Mouse (Mus musculus): ENCODE measurements around the gene Olfr1360. TPM values are rescaled to one million over a fixed set of nuclear protein-coding genes. Genes with fewer than 3 reads are reported as not detected.

Gene Olfr1360
- total RNA-seq, 2 experiments from 2014 or later, result not detected

- DNase-seq (ENCODE audit: low spot score in 2 of 2), result no peak
These were observed 13.9 kb downstream of the Olfr1360 start, which contains the start of gene Olfr1361 for GRCm38 (mm10) chr13:21663286-21663685. Gene Olfr1361 (minus strand): TSS chr13:21663386.

- no peak for DNase-seq (ENCODE audit: low spot score in 2 of 2)
These were observed 34.8 kb downstream of the Olfr1360 start, which contains the start of gene Olfr11 for GRCm38 (mm10) chr13:21642418-21642817. Gene Olfr11 (minus strand): TSS chr13:21642518.

Small RNA genes within 50 kb of the gene (microRNA-seq; reads per million reads assigned to microRNA genes)
- 0 reads per million in 2 experiments for gene Gm44357
- 0 reads per million in 2 experiments for gene Gm44367

Other genes with a start within 250 kb of the Olfr1360 start
- gene Pgbd1, start 236.3 kb downstream of the Olfr1360 start, total RNA-seq (2021), result 1 to 10 TPM in 1 of 2 experiments, under 1 TPM in 1; 0.98 to 1.5 TPM
- gene Zscan26, start 223.7 kb downstream of the Olfr1360 start, total RNA-seq (2021), result 10 to 100 TPM; 58.1 to 60.4 TPM
- under 1 TPM; 0.58 to 0.84 TPM for gene Nkapl, start 208.9 kb downstream of the Olfr1360 start, total RNA-seq (2021)
- gene Zkscan4, start 198.5 kb downstream of the Olfr1360 start, total RNA-seq (2021), result 1 to 10 TPM; 5.7 to 6.4 TPM
- not detected for gene Gm10065, start 198.0 kb downstream of the Olfr1360 start, total RNA-seq (2021)
- gene AK157302, start 182.2 kb downstream of the Olfr1360 start, total RNA-seq (2021), result 10 to 100 TPM; 21.6 to 25.9 TPM
- gene Gm11273, start 176.0 kb downstream of the Olfr1360 start, total RNA-seq (2021), result 10 to 100 TPM; 60.5 to 66.3 TPM
- gene Zkscan8, start 146.3 kb downstream of the Olfr1360 start, total RNA-seq (2021), result 10 to 100 TPM; 13.1 to 18.5 TPM
- not detected for gene Olfr1366, start 134.6 kb downstream of the Olfr1360 start, total RNA-seq (2021)
- gene Olfr1535, start 117.5 kb downstream of the Olfr1360 start, total RNA-seq (2021), result not detected
- gene Olfr1364, start 95.6 kb downstream of the Olfr1360 start, total RNA-seq (2021), result not detected
- not detected for gene Olfr1362, start 63.4 kb downstream of the Olfr1360 start, total RNA-seq (2021)
- gene Olfr11, start 34.9 kb downstream of the Olfr1360 start, total RNA-seq (2021), result not detected
- gene Olfr1361, start 14.0 kb downstream of the Olfr1360 start, total RNA-seq (2021), result not detected
- not detected for gene Olfr1359, start 20.7 kb upstream of the Olfr1360 start, total RNA-seq (2021)
- gene Hist1h2bl, start 38.7 kb upstream of the Olfr1360 start, total RNA-seq (2021), result 10 to 100 TPM; 20.0 to 20.4 TPM
- gene Hist1h2ai, start 39.0 kb upstream of the Olfr1360 start, total RNA-seq (2021), result 10 to 100 TPM; 20.3 to 34.8 TPM
- 10 to 100 TPM; 57.9 to 62.6 TPM for gene Hist1h3h, start 40.3 kb upstream of the Olfr1360 start, total RNA-seq (2021)
- gene Hist1h2bm, start 44.6 kb upstream of the Olfr1360 start, total RNA-seq (2021), result 1 to 10 TPM; 2.7 to 2.9 TPM
- 10 to 100 TPM; 21.0 to 22.9 TPM for gene Hist1h4j, start 57.7 kb upstream of the Olfr1360 start, total RNA-seq (2021)
- gene Hist1h4k, start 73.1 kb upstream of the Olfr1360 start, total RNA-seq (2021), result 100 to 1,000 TPM; 420 to 436 TPM
- 10 to 100 TPM; 10.2 to 19.7 TPM for gene Hist1h2ak, start 76.4 kb upstream of the Olfr1360 start, total RNA-seq (2021)
- 1 to 10 TPM; 6.3 to 9.2 TPM for gene Hist1h2bn, start 76.7 kb upstream of the Olfr1360 start, total RNA-seq (2021)
- gene Hist1h1b, start 103.2 kb upstream of the Olfr1360 start, total RNA-seq (2021), result 1 to 10 TPM; 8.4 to 9.0 TPM
- gene Hist1h3i, start 106.0 kb upstream of the Olfr1360 start, total RNA-seq (2021), result 10 to 100 TPM; 65.2 to 77.9 TPM
- 1 to 10 TPM; 1.1 to 2.8 TPM for gene Hist1h2an, start 109.8 kb upstream of the Olfr1360 start, total RNA-seq (2021)
- 1 to 10 TPM; 4.1 to 7.0 TPM for gene Hist1h2bp, start 110.1 kb upstream of the Olfr1360 start, total RNA-seq (2021)
- gene Hist1h2bq, start 132.8 kb upstream of the Olfr1360 start, total RNA-seq (2021), result 10 to 100 TPM; 23.2 to 34.4 TPM
- 1 to 10 TPM in 1 of 2 experiments, not detected in 1; 6.2 TPM for gene Hist1h2ao, start 133.1 kb upstream of the Olfr1360 start, total RNA-seq (2021)
- 100 to 1,000 TPM; 252 to 307 TPM for gene Hist1h4m, start 134.3 kb upstream of the Olfr1360 start, total RNA-seq (2021)
- 10 to 100 TPM; 48.9 to 61.1 TPM for gene Hist1h4n, start 154.8 kb upstream of the Olfr1360 start, total RNA-seq (2021)
- 10 to 100 TPM; 27.2 to 27.7 TPM for gene Hist1h2ap, start 156.1 kb upstream of the Olfr1360 start, total RNA-seq (2021)
- gene Hist1h2br, start 156.3 kb upstream of the Olfr1360 start, total RNA-seq (2021), result 10 to 100 TPM; 22.9 to 33.6 TPM

Data from left cerebral cortex, adult 18-20 months (tissue).